Mouse (Mus musculus) layer of hippocampus, postnatal 10 days (tissue): ENCODE measurements around the gene Chst1. TPM values are rescaled to one million over a fixed set of nuclear protein-coding genes. Genes with fewer than 3 reads are reported as not detected.

Experiments used
- DNase-seq, 2 experiments: peaks; one replicate each; pipeline ENCODE4 v3.0.0; 2021; ENCODE audit warnings: low spot score in 2 of 2
- long read RNA-seq: library from polyadenylated mRNA; stranded (forward); transcript quantifications from one replicate; pipeline ENCODE4 v2.0.0, GENCODE M21; 2023
- total RNA-seq, 2 experiments: library from RNA; stranded (reverse); gene quantifications; 2 replicates each; pipeline ENCODE4 v1.2.3; 2021

Chst1 gene
- total RNA-seq, result 100 to 1,000 TPM; 157 to 159 TPM
- long read RNA-seq, transcript Chst1-201 (3 exons, 2,680 nt), result major isoform, 77 of 108 reads
- long read RNA-seq, partial matches to known transcripts, result 27 of 108 reads
- long read RNA-seq, other reads (novel, unspliced or antisense), result 4 of 108 reads

GRCm38 (mm10) chr2:92599487-92600347 lies at the start of gene Chst1:
Gene Chst1 (plus strand): TSS chr2:92599707.
- peak; percentile 60 to 74 for DNase-seq

GRCm38 (mm10) chr2:92550051-92550450 lies 49.5 kb upstream of the Chst1 start:
- DNase-seq, result no peak

- no peak for DNase-seq
Observed at GRCm38 (mm10) chr2:92554536-92554935, 45.0 kb upstream of the Chst1 start.

GRCm38 (mm10) chr2:92562930-92563329 lies 36.6 kb upstream of the Chst1 start:
- no peak for DNase-seq

- DNase-seq, result no peak
Observed at GRCm38 (mm10) chr2:92570623-92571022, 28.9 kb upstream of the Chst1 start.

- peak in 1 of 2 experiments; percentile 12 for DNase-seq
Observed at GRCm38 (mm10) chr2:92577824-92578223, 21.7 kb upstream of the Chst1 start.

- DNase-seq, result no peak
Observed at GRCm38 (mm10) chr2:92581302-92581701, 18.2 kb upstream of the Chst1 start.

GRCm38 (mm10) chr2:92582596-92582995 lies 16.9 kb upstream of the Chst1 start:
- no peak for DNase-seq

- no peak for DNase-seq
Observed at GRCm38 (mm10) chr2:92587806-92588205, 11.7 kb upstream of the Chst1 start.

- no peak for DNase-seq
Observed at GRCm38 (mm10) chr2:92594929-92595730, 4.4 kb upstream of the Chst1 start.

GRCm38 (mm10) chr2:92597291-92597690 lies 2.2 kb upstream of the Chst1 start:
- peak in 1 of 2 experiments; percentile 69 for DNase-seq

GRCm38 (mm10) chr2:92598941-92599486 lies 493 bp upstream of the Chst1 start:
- DNase-seq, result no peak

GRCm38 (mm10) chr2:92600348-92600670 lies 802 bp downstream of the Chst1 start:
- DNase-seq, result no peak

GRCm38 (mm10) chr2:92601246-92601645 lies 1.7 kb downstream of the Chst1 start:
- DNase-seq, result no peak

- DNase-seq, result no peak
Observed at GRCm38 (mm10) chr2:92602073-92602472, 2.6 kb downstream of the Chst1 start.

GRCm38 (mm10) chr2:92603591-92603990 lies 4.1 kb downstream of the Chst1 start:
- DNase-seq, result no peak

GRCm38 (mm10) chr2:92604565-92604964 lies 5.1 kb downstream of the Chst1 start:
- no peak for DNase-seq

- DNase-seq, result no peak
Observed at GRCm38 (mm10) chr2:92605995-92606394, 6.5 kb downstream of the Chst1 start.

GRCm38 (mm10) chr2:92607153-92607552 lies 7.6 kb downstream of the Chst1 start:
- no peak for DNase-seq

- DNase-seq, result no peak
Observed at GRCm38 (mm10) chr2:92607592-92607991, 8.1 kb downstream of the Chst1 start.

- no peak for DNase-seq
Observed at GRCm38 (mm10) chr2:92608013-92608619, 8.6 kb downstream of the Chst1 start.
